Mouse (Mus musculus): ENCODE measurements around the gene Dnase2b.

Dnase2b gene

GRCm38 (mm10) chr3:146611821-146612220, 3.6 kb downstream of the Dnase2b start:
- no peak for DNase-seq (ENCODE audit: low spot score)

- DNase-seq (ENCODE audit: low spot score): no peak
These were observed 4.1 kb downstream of the Dnase2b start for GRCm38 (mm10) chr3:146611261-146611660.

- no peak for DNase-seq (ENCODE audit: low spot score)
These were observed 5.1 kb downstream of the Dnase2b start for GRCm38 (mm10) chr3:146610322-146610721.

- no peak for DNase-seq (ENCODE audit: low spot score)
These were observed 8.0 kb downstream of the Dnase2b start for GRCm38 (mm10) chr3:146607368-146607767.

- DNase-seq (ENCODE audit: low spot score): no peak
These were observed 10.7 kb downstream of the Dnase2b start for GRCm38 (mm10) chr3:146604647-146605046.

- no peak for DNase-seq (ENCODE audit: low spot score)
These were observed 12.9 kb downstream of the Dnase2b start for GRCm38 (mm10) chr3:146602531-146602930.

- DNase-seq (ENCODE audit: low spot score): no peak
These were observed 14.2 kb downstream of the Dnase2b start for GRCm38 (mm10) chr3:146601205-146601604.

- no peak for DNase-seq (ENCODE audit: low spot score)
These were observed 16.0 kb downstream of the Dnase2b start for GRCm38 (mm10) chr3:146599198-146599900.

GRCm38 (mm10) chr3:146598411-146598810, 17.0 kb downstream of the Dnase2b start:
- no peak for DNase-seq (ENCODE audit: low spot score)

GRCm38 (mm10) chr3:146596864-146597263, 18.5 kb downstream of the Dnase2b start:
- DNase-seq (ENCODE audit: low spot score): no peak

GRCm38 (mm10) chr3:146596387-146596786, 19.0 kb downstream of the Dnase2b start:
- DNase-seq (ENCODE audit: low spot score): no peak

GRCm38 (mm10) chr3:146595440-146595839, 20.0 kb downstream of the Dnase2b start:
- no peak for DNase-seq (ENCODE audit: low spot score)

GRCm38 (mm10) chr3:146591601-146592000, 23.8 kb downstream of the Dnase2b start:
- DNase-seq (ENCODE audit: low spot score): no peak

- no peak for DNase-seq (ENCODE audit: low spot score)
These were observed 24.2 kb downstream of the Dnase2b start for GRCm38 (mm10) chr3:146591159-146591558.

- no peak for DNase-seq (ENCODE audit: low spot score)
These were observed 25.9 kb downstream of the Dnase2b start for GRCm38 (mm10) chr3:146589523-146589922.

- no peak for DNase-seq (ENCODE audit: low spot score)
These were observed 28.8 kb downstream of the Dnase2b start for GRCm38 (mm10) chr3:146586616-146587015.

- no peak for DNase-seq (ENCODE audit: low spot score)
These were observed 31.5 kb downstream of the Dnase2b start for GRCm38 (mm10) chr3:146583908-146584307.

GRCm38 (mm10) chr3:146583478-146583877, 31.9 kb downstream of the Dnase2b start:
- no peak for DNase-seq (ENCODE audit: low spot score)

- DNase-seq (ENCODE audit: low spot score): no peak
These were observed 35.2 kb downstream of the Dnase2b start for GRCm38 (mm10) chr3:146580039-146580729.

- no peak for DNase-seq (ENCODE audit: low spot score)
These were observed 37.8 kb downstream of the Dnase2b start for GRCm38 (mm10) chr3:146577591-146577990.

- no peak for DNase-seq (ENCODE audit: low spot score)
These were observed 44.1 kb downstream of the Dnase2b start for GRCm38 (mm10) chr3:146571341-146571740.

- no peak for DNase-seq (ENCODE audit: low spot score)
These were observed 44.5 kb downstream of the Dnase2b start for GRCm38 (mm10) chr3:146570939-146571338.

- DNase-seq (ENCODE audit: low spot score): no peak
These were observed 45.1 kb downstream of the Dnase2b start, which contains the start of gene Uox for GRCm38 (mm10) chr3:146570148-146570782. Gene Uox, plus strand, starts transcription at chr3:146570426.

Data from spleen, adult 12 weeks (tissue).